Mouse (Mus musculus) lung, adult 2 months (tissue): Measurements from ENCODE around the gene Cys1.

Experiments
- CTCF ChIP-seq: fragments of 200-500 bp; IDR thresholded peaks from 2 replicates; pipeline ENCODE4 v1.5.1; 2011; ENCODE audit warnings: mild to moderate bottlenecking, low read length, control low read depth; ENCODE audit not compliant: insufficient read depth
- POLR2A ChIP-seq: fragments of 200-500 bp; IDR thresholded peaks from 2 replicates; pipeline ENCODE4 v1.6.1; 2011; ENCODE audit warnings: low read depth, mild to moderate bottlenecking, control low read depth, low read length, borderline replicate concordance; ENCODE audit errors: extremely low read depth

DNA sequence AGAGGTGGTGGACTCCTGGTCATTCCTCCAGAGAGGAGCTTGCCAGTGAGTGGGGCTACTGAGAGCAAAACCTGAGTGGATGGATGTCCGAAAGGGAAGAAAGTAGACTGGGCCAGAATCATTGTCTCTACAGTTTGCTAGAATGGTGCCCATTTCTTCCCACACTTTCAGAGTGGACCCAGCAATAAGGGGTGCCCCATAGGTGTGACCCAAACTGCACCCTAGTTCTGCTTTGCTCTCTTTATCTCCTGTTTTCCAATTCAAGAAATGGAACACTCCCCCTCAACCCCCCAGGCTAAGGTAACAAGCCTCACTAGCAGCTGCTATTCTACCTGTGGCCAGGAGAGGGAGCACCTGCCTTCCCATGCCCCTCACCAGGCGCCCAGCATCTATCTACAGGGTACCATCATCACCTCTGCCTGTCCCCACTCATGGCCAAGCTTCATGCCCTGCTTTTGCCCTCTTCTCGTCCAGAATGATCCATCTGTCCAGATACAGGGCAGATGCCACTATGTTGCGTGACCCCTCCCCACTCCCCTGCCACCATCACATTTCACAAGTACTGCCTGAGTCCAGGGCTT is 35.2 kb upstream of the Cys1 start:
- peak; percentile 88 for TF ChIP-seq CTCF
- TF ChIP-seq POLR2A, result no peak
